Mouse (Mus musculus): ENCODE measurements at regions not wholly inside any gene's neighbourhood (a gene's known extent, or its start where the extent isn't known, plus 50 kb on each side); places are given as distances from the start of the nearest gene placed in this dataset.
A peak's percentile ranks its signal among the peaks of the same experiment; 100 is the strongest.

DNA sequence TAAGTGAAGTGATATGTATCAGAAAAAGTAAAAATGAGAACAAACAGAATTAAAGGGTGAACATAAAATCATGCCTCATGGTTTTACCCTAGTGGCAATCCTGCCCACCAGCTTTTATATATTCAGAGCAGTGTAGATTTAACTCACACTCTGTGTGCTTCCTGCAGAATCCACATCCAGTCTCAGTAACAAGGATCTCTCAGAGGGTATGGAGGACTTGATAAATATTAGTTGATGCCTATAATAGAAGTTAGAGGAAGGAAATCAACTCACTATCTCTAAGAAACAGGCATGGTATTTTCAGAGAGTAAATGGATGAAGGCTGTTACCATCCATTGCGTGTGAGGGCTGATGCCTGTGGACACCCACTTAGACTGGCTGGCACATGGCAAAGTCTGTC lies 492.5 kb upstream of the Nr5a2 start:
- DNase-seq (ENCODE audit: low read depth), result peak; percentile 46

DNA sequence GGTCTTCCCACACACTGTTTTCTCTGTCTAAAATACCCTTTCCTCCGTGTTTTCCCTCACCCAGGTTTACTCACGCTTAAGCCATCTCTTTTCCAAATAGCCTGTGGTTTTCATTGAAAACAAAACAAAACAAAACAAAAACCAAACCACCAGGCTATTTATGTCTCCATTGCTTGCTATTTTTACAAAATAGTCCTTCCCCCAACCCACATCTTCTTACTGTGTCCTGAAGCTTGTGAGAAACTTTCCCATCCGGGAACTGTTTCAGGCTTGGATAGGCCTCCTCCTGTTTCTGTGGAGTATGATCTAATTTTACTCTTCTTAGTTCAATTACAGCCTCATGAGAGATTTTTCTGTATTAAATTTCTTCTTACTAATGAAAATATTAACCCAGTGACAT lies 486.2 kb upstream of the Nr5a2 start:
- no peak for DNase-seq (ENCODE audit: low read depth)

DNA sequence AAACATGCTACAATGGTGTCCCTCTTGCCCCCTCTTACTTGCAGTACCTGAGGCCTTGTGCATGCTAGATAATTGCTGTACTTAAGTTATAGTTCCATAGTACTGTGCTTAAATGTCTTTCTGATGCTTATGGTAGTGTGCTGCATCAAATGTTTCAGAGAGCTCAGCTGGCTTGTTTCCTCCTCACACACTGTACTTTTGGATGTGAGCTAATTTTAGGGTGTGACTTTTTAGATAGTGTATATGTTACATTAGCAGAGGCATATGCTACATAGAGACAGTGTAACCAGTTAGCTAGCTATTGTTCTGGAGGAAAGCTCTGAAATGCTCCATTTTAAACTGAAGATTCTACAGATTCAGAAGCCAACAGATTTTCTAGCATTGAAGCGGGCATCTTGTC lies 467.9 kb upstream of the Nr5a2 start:
- no peak for DNase-seq (ENCODE audit: low read depth)

DNA sequence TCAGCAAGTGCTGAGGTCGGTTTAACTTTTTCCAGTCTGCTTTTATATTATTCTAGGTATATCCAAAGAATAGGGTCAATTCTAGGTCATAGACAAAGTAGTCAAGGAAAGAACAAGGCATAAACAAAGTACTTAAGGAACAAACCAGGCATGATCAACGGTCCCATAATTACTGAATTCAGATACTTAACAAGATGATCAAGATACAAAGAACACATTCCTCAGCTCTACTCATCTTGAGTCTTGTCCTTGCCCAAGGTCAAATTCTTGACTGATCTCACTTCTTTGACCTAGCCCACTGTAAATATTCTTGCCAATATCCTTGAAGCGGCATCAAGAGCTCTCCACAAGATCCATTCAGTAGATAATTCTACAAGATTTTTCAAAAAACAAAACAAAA lies 458.1 kb upstream of the Nr5a2 start:
- no peak for DNase-seq (ENCODE audit: low read depth)

DNA sequence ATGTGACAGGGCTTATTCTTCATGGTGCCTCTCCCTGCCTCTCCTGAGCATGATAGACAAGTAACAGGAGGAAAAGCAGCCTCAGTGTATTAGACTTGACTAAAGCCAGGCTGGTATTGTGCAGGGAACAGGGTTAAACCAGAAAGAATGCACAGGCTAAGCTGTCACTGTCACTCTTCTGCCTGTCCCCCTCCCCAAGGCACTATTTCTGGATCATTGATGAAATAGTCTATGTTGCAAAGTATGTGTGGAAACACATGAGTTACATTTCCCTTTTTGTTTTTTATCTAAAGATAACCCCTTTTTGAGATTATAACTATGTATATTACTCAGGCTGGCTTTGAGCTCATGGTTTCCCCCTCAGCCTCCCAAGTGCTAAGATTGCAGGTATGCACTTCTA lies 436.5 kb upstream of the Nr5a2 start:
- DNase-seq (ENCODE audit: low read depth), result peak; percentile 14

DNA sequence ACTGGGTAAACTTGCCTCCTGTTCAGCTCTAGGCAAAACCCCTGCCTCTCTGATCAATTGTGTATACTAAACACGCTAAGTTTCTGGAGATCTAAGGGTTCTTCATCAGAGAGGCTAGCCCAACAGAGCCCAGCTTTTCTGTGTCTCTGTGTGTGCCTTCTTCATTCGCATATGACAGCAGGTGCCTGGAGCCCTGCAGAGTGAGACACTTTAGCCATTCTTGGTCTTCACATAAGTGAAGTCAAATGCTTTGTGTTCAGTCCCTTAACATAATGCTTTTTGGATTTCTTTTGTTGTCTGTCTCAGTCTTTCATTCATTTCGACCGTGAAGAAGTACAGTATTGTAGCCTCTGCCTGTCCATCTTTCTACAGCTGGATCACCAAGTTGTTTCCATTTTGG lies 427.3 kb upstream of the Nr5a2 start:
- no peak for DNase-seq (ENCODE audit: low read depth)

DNA sequence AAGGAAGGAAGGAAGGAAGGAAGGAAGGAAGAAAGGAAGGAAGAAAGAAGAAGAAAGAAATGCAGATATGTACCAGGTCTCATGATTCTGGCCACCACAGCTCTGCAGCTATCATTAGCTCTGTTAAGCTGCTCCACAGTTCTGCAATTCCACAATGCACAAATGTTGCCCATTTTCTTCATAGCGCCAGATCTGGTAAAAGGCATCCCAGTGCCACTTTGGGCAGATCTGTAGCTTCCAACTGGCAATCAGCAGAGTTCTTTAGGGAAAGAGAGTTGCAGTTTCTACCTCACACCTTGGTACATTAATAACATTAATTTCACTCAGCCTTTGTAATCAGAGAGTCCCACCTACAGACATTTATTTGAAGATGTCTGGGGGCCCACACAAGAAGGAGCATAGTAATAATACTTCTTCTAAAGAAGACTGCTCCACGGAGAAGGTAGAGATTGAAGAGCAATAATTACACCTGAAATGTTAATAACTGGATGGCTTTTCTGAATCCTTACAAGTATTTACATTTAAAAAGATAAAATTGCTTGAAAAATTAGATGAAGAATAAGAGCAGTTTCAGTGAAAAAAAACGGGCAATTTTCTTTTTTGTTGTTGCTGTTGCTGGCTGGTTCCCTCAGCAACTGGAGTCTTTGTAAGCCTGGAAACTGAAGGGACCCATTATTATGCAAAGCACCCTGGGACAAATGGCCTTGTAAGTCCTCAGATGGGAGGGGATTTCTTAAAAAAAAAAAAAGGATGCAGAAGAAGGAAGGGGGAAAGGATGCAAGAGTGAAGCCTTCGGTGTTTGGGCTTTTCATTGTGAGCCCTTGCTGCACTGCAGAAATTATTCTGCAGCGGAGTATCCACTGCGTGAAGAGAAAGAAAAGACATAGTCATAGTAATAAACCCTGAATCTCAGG lies 418.1 kb upstream of the Nr5a2 start:
- DNase-seq (ENCODE audit: low read depth), result no peak

DNA sequence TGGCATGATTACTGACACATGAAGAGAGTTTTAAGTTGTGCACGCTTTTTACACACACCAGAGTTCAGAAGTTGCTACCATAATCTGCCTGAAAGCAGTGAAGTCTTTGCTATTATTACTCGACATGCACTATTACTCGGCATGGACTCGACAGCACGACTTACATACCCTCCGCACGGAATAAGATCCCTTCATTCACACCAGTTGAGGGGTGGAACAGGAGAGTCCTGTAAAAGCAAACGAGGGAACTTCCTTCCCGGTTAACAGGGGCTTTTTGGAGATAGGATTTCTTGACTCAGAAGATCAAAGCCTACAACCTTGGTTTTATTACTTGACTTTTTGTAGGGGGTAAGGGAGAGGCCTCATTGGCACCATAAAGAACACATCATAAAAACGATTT lies 416.4 kb upstream of the Nr5a2 start:
- DNase-seq (ENCODE audit: low read depth), result no peak

DNA sequence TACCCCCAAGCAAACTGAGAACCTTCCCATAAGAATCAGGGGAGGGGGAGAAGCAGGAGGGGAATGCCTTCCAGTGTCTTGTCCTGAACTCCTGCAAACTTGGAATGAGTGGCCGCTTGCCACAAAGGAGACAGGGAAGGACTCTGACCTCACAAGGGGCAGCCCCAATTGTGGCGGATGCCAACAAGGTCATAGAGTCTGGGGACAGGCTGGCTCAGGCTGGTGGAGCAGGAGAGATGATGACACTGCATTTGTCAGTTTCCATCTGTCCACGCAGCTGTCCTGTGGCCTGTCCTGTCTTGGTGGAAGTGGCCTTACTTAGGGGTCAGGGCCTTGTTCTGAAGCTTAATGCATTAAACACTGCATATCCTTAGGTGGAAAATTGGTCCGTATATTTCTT lies 414.4 kb upstream of the Nr5a2 start:
- DNase-seq (ENCODE audit: low read depth), result no peak

DNA sequence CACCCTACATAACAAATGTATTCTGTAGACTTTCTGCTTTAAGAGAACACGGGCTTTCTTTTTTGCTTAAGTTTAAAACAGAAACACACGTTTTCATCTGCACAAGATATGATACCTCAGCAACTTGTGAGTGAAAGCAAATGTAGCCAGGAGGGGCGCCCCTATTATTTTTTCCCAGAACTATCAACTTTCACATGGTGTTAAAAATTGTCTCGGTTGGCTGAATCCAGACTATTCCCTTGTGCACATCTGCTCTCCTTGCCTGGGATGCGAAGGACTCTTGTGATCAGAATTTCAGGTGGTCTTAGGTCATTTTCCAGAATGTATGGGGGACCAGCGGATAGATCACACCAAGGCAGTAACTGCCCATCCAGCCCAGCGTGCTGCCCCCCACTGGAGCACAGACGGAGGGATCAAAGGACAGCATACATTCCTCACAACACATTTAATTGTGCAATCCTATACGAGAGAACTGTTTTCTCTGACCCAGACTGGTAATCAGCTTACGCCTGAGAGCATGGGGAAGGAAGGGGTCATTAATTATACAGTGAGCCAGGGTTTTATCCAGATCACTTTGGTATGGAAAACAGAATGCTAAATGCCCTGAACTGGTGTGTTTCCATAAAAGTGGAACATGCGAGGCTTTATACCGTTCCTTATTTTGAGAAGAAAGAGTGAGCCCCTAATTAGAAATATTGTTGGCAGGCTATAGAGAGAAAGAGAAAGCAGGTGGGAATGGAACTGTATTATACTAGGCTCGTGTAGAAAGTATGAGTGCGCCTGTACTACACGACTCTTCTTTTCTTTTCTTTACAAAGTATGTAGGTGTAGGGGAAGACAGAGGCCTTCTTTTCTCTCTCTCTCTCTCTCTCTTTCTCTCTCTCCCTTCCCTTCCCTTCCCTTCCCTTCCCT lies 413.5 kb upstream of the Nr5a2 start:
- DNase-seq (ENCODE audit: low read depth), result no peak

DNA sequence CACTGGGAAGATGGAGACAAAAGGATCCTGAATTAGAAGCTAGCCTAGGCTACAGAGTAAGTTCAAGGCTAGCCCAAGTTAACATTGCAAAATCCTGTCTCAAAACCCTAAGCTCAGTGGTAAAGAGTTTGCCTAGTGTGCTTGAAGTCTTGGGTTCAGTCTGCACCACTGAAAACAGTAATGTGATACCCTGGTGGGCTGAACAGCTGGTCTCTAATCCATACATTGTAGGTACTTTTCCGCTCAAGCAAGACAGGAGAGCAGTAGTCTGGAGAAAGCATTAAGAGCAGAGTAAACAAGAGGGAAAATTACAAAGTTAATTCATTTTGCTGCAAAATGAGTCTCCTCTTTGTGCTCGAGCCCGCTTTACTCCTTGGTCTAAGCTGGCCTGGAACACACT lies 412.0 kb upstream of the Nr5a2 start:
- no peak for DNase-seq (ENCODE audit: low read depth)

DNA sequence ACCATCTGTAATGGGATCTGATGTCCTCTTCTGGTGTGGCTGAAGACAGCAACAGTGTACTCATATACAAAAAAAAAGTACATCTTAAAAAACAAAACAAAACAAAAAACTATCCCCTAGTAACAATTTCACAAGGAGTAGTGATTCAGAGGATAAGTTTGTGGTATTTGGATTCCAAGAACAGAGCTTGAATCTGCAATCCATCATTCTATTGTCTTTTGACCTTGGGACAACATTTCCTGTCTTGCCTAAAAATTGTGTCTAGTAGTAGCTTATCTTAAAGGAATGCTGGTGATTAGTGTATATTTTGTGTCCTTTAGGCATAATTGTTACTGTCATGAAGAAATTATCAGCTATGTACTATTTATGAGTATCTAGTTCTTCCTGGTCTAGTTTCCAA lies 404.1 kb upstream of the Nr5a2 start:
- DNase-seq (ENCODE audit: low read depth), result no peak

DNA sequence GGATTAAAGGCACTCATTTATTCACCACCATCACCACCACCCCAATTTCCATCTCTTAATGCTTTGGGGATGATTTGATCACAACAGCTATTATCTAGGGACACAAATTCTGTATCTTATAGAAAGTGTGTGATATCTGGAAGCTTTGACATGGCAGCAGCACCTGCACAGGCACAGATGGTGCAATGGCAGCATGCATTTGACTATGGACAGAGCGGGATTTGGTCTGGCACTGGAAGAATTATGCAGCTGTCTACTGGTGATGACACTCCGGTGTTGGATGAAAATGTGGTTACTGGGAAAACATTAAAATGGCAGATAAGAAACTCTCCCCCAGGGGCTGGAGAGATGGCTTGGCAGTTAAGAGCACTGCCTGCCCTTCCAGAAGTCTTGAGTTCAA lies 403.7 kb upstream of the Nr5a2 start:
- DNase-seq (ENCODE audit: low read depth), result no peak

DNA sequence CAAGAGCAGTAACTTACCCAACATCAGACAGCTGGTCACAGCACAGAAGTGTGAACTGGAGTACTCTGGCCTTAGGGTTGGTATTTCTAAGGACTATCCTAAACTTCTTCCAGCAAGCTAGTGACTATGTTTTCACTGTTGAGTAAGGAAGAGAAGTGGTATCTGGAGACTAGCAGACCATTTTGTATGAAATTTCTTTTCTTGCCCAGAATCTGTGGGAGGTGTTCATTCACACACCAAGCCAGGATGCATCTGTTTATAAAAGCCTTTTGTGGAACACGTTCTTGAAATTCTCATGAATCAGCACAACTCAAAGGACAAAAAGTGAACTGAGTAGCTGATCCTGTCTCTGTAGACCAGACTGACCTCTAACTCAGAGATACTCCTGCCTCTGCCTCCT lies 403.3 kb upstream of the Nr5a2 start:
- no peak for DNase-seq (ENCODE audit: low read depth)

DNA sequence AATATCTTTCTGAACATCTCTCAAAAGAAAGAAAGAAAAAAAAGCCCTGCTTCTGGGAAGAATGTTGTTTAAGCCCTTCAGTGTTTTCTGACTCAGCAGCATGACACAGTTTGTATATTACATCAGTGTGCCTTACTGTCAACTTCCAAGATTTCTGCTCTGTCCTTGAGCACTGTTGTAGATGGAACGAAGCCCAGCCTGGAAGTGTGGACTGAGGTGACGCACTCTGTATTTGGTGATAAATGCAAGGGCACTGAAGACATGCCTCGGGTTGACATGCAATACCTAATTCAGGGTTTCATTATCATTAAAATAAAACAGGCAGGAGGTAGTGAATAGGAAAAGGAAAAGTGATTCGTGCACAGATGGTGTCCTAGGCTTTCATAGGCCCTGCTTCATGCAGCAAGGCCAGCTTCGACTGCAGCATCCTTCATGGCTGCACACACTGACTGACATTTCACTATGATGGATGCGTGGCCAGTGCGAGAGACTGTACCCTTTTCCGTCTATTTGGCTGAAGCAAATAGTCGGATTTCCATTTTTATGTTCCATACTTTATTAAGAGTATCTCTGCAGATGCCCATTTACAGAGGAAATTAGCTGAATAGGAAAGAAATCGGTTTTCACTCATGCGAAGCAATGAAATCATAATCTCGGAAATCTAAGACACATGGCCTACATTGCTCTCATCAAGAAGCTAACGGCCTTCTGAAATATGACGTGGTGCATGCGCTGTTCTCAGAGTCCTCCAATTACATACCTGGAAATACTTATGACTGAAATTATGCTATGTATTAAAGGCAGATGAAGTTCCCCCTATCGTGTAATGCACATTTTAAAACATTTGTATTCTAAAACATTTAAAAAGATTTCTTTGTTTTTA lies 400.7 kb upstream of the Nr5a2 start:
- DNase-seq (ENCODE audit: low read depth), result peak; percentile 4

DNA sequence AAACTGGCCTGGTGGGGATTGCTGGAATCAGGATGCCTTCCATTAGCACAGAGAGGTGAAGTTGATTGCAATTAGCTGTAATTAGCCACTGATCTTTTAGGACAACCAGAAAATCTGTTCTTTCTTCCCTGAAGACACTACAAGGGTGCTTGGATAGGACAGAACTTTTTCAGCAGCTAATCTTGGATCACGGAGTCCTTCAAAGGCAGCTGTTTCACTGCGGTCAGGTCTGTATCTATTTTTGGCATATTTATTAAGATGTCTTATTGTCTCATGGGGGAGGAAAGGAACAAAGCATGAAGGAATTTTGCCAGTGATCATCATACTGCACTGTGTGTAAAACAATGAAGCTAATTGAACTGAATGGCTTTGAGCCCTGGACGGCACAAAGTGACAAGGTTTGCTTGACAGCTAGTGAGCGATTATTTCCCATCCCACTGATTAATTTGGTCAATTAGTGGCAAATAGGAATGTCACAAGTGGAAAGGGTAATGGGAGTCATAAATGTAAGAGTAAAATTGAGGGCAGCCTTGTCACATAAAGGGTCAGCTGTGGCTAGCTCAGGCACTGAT lies 395.8 kb upstream of the Nr5a2 start:
- DNase-seq (ENCODE audit: low read depth), result no peak

DNA sequence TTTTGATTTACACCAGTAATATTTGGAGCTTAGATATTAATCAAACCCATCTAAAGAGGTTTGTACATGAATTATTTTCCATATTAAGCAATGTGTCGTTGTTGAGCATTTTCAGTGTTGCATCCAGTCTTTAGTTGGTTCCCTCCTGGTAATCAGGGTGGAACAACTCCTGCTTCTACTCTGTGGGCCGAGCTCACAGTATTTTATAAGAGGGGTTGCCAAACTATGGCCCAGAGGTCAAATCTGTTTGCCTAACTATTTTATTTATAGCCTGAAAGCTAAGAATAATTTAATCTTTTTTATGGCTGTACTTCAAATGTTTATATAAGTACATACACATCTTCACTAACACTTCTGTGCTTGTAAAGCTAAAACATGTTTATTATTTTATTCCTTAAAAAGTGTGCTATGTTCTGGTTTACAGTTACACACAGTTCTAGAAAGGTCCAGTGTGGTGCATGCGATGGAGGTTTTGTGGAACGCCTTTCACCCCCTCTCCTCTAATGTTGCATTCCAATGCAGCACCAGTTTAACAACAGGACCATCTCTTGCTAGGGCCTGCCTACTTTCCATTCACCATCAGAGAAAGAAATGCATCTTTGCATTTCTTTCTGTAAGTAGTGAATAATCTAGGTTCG lies 392.3 kb upstream of the Nr5a2 start:
- DNase-seq (ENCODE audit: low read depth), result no peak

DNA sequence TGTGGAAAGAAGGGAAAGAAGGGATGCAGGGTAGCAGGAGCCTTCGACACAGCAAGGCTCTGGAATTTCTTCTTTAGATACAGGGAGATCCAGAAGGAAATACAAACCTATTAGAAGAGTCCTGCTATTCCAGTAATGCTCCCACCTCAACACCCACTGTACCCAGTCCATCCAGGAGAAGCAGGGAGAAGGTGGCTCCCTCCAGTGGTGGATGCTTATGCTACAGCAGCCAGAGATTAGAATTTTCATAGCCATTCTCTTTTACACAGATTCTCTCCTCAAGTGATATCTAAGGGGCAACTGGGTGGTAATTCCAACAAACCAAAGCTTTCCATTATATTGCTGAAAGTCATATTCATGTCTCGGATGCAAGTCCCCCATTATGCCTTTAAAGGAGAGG lies 373.9 kb upstream of the Nr5a2 start:
- DNase-seq (ENCODE audit: low read depth), result no peak

DNA sequence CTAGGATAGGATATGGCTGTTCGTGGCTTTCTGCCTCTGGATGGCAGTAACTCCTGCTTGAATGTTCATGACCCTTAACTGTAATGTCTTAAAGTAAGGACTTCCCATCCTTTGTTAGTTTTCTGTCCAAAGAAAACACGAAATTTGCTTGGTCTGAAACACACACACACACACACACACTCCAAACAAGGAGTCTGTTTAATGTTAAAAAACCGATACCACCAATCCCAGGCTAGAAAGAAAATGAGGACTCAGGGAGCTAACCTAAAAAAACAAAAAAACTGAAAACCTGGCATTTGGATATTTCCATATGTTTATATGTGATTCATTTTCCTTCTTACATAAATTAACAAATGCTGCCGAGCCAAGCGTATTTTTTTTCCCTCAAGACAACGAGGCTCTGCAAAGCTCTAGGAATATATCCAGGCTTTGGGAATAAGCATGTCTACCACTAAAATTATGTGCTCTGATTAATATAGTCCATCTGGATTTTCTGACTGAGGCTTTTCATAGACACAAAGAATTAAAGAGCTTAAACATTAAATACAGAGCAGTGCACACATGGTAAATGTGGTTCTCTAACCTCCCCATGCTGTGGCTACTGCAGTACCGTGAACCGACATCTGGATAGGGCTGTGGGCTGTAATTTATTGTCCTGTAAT lies 372.0 kb upstream of the Nr5a2 start:
- DNase-seq (ENCODE audit: low read depth), result peak; percentile 53

DNA sequence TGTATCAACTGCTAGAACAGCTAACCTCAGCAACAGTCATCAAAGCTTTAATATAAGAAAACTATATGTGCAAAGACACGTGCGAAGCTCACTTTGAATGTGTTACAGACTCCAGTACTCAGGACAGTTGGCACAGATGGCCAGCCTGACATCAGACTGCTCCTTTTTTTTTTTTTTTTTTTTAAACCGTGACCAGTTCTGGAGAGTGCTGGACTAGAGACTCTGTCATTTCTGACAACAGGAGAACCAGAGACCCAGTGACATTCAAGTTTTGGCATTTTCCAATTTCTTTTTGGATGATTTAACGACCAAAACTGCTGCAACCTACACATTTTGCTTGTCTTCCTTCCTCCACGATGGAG lies 371.5 kb upstream of the Nr5a2 start:
- DNase-seq (ENCODE audit: low read depth), result no peak

DNA sequence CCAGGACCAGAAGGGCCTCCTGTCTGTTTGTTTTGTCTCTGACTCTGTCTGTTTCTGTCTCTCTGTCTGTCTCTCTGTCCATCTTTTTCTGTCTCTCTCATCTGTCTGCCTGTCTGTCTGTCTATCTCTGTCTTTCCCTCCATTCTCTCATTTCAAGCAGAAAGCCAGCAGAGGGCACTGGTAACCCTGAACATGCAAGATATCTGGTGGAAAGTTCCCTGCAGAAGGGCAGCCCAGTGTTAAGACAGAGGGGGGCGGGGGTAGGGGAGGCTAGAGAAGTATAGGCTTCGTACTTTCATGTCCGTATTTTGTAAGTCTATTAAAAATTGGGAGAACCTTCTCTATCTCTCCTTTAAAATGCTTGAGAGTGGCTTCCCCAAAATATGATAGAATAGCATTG lies 370.4 kb upstream of the Nr5a2 start:
- DNase-seq (ENCODE audit: low read depth), result peak; percentile 69

Measured in 416B (cell line).